Mouse (Mus musculus) embryo, embryonic 11 days (tissue): Measurements from ENCODE around the gene Cnot2.

Experiments
- DNase-seq: peaks from one replicate; pipeline ENCODE4 v3.0.0-alpha.2; 2015

Cnot2 gene

DNA sequence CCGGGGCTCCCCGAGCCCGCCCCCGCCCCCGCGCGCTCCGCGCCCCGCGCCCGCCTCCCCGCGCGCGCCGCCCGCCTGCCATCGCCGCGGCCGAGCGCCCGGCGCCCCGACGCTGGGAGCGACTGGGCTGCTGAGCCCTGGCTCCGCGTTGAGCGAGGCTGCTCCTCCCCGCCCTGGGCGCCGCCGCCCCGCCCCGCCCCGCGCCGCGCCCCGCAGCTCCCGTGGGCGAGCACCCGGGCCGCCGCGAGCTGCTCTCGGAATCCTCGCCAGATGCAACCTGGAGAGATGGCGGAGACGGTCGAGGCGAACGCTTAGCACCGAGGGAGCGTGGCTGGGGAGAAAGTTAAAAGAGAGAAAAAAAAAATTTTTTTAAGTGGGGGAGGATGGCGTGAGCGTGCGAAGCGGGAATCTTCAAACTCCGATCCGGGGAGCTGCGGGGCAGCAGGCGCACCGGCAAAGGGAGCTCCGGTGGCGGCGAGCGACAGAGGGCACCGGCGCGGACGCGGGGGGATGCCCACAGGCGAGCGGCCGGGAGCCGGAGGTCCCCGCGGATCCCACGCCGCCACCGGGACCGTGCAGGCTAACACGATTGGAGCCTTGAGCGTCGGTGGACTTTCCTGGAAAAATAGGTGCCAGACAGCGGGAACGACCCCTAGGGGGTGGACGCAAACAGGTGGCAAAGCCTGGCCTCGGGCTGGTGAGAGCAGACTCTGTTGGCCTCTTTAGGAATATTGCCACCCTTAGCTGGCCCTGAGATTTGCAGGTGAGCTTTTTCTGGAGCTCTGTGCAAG lies 107.4 kb downstream of the Cnot2 start, which contains the start of gene Kcnmb4:
Gene Kcnmb4, minus strand, starts transcription at position 120 of the 791 bp plus-strand sequence.
- DNase-seq, result peak; percentile 78

DNA sequence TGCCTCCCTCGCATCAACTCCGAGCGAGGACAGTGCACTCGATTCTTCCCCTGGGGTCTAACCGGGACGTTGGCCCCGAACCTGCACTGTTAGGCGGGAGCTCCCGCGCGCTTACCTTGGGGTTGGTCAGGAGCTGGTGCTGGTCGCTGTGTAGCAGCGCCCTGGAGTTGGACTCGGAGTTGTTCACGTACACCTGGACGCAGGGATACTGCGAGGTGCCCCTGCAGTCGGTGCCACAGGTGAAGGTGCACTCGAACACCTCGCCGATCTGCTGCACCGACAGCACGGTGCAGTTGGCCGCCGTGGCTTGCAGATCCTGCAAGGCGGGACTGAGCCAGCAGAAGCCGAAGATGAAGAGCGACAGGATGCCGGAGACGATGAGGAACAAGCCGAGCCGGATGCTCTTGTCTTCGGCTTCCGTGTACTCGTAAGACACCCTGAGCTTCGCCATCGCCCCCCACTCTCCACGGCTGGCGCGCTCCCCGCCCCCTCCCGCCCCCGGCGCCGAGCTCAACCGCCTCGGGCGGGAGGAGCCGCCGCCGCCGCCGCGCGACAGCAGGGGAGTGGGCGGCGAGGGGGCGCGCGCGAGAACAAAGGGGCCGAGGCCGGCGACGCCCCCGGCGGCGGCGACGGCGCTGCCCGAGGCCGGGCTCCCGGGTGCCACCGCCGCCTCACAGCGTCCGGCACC lies 108.1 kb downstream of the Cnot2 start:
- no peak for DNase-seq

DNA sequence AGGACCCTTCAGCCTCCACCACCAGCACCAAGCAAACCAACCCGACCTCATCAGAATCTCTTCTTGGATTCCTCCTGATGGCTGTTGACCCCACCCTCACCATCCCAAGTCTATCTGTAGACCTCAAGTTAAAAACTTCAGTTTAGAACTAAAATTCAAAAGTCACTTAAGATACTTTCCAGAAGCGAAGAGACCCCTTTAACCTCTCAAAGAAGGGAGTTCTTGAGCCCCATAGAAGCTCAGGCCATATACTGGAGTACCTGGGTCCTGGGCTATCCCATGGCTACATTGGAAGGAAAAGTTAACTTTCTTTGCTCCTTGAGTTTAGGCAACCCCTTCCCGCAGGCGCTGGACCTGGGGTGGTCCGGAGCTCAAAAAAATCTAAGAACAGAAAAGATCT lies 108.7 kb downstream of the Cnot2 start:
- no peak for DNase-seq

DNA sequence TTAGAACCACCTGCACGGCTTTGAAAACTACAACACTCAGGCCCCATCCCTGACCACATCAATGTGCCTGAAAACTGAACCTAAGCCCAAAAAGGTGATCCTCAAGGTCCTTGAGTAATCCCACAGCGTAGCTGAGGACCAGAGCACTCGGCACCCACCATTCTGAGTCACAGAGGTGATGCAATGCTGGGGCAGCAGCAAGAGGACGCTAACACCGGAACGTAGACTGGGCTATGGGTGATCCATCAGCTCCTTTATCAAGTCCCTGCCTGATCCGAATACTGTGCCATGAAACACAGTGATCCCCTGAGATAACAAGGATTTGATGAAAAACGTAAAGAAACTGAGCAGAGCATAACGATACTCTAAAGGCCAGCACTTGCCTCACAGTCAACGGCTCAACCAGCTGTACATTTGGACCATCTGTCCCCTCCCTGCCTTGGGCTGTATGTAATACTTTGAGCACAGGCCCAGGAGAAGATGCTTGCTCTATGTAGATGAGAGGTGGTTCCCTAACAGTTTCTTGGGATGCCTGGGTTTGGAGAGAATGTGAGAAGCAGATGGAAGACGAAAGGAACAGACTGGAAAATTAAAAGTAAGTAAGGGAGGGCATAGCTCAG lies 110.9 kb downstream of the Cnot2 start:
- DNase-seq, result no peak

DNA sequence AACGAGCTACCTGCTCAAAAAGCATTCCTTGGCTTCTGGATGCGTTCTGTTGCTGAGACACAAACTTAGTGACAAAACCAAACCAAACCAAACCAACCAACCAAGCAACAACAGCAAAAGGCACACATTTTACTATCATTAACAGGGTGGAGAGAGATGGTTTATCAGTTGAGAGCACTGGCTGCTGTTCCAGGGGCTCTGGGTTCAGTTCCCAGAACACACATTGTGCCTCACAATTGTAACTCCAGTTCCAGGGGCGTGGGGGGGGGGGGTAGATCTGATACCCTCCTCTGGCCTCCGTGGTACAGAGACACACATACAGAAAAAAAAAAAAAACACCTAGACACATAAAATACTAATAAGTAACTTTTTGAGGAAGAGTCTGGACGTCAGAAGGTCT lies 113.2 kb downstream of the Cnot2 start:
- DNase-seq, result no peak

DNA sequence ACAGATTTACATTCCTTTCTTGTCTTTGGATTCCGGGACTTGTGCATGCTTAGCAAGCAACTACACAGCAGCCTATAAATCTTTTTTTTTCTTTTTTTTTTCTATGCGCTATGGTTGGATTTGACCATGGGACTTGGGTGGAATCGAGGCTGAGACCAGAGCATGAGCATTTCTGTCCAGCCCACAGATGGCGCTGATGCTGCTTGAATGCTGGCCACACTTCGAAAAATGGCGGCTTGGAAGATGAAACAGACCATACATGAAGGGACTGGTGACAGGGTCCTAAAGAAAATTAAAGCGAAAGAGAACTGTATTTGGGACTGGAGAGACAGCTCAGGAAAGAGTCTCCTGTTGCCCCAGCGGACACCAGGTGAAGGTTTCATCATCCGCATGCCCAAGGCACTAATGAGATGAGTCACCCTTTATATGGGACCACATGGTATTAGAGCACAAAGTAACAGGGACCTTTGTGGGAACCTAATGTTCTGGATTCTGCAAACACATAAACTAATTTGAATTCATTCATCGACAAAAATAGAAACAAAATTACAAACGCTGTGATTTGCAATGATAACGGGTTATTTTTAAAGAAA lies 117.5 kb downstream of the Cnot2 start:
- DNase-seq, result no peak

DNA sequence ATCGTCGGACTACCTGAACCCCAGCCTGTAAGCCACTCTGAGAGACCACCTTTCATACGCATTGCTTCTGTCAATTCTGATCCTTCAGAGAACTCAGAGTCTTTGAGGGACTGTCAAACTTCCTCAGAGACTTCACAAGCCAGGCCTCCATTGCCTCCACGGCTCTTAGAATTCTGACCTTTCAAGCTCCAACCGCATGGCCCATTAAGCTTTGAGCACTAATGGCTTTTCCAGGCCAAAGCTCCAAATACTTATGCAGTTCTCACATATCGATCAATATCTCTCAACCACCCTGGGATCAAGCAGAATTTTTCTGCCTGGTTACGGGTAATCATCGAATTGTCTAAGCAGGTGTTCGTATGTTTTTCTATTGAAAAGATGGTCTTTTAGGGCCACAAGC lies 119.9 kb downstream of the Cnot2 start:
- DNase-seq, result peak; percentile 32

DNA sequence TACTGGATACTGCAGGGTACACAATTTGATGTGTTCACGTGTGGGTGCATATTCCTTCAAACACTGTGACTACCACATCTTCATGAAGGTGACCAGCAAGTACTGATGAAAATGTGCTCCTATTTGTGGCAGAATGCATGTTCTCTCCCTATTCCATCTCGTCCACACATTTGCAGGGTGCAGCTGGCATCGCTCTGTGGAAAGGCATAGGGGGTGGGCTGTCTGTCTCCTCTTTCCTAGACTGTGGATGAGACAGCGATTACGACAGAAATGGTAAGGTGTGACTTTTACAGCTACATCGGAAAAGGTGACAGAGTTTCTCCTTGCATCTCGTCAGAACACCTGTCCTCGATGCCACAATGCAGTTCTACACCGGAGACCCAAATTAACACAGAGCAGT lies 122.5 kb downstream of the Cnot2 start:
- no peak for DNase-seq

DNA sequence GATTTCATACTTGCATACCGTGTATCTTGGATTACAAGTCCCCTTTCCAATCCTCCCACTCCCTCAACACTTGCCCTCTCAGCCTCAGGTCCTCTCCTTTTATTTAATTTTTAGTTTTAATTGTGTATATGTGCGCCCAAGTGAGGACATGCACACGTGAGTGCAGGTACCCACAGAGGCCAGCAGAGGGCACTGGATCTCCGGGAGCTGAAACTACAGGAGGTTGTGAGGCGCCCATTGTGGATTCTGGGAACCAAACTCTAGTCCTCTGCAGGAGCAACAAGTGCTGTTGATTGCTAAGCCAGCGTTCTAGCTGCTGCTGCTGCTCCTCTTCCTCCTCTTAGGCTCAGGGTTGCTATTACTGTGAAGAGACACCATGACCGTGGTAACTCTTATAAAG lies 128.5 kb downstream of the Cnot2 start:
- DNase-seq, result no peak

DNA sequence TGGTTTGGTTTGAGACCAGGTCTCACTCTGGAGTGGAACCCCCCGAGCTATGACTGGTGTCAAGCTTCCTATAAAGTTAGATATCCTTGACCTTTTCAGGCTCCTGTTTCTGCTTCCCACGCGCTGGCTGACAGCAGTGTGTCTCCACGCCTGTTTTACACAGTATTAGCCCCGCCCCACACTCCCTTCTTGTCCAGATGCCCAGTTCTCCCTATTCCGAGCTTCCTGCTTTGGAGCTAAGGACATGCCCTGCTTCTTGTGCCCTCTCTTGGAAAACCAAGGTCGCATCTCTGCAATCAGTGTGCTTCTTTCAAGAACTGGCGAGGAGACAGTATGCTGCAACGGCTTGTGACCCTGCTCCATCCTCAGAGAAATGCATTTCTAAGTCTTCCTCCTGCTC lies 130.7 kb downstream of the Cnot2 start:
- DNase-seq, result no peak

DNA sequence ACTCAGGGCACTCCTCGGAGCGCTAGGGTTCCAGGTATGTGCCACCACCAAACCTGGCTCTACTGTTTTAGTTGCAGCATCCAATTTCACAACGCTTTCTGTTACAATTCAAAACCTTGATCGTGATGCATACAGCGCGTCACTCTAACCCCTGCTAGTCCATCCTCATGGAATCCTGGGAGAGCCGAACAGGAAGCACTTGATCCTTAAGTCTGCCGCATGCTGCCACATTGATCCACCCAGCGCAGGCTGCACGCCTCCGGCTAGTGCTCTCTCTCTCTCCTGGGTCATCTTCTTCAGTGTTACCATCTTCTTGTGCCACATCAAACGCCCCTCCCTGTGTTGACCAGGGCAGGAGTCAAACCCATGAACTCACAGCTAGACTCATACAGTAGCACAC lies 133.1 kb downstream of the Cnot2 start:
- DNase-seq, result no peak

DNA sequence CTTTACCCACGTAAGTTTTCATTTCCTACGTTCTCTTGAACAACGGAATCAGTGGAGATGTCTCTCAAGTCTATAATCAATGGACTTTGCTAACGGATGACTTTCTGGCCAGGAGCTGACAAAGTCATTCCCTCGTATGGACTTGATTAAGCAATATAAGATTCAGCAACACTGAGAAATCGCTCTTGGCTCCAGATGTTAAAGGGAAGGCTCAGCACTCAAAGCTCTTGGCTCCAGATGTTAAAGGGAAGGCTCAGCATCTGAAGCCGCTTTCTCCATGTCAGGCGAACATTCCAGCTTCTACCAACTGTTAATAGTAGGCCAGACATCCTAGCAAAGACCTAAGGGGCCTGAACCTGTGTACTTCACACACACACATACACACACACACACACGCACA lies 134.1 kb downstream of the Cnot2 start:
- no peak for DNase-seq

DNA sequence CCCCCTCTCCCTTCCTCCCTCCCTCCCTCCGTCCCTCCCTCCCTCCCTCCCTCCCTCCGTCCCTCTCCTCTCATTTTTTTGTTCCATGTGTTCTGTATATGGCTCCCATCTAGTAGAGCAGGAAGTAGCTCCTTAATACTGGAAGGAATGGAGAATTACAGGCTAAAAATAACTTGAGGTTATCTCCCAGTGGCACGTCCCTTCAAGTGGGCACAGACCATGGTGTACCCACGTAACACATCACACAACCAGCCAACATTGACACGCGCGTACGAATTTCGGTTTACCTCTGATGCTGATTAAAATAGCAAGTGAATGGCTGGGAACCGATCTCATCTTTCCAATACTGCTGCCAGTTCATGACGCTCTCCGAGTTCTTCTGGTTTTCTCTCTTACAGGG lies 135.3 kb downstream of the Cnot2 start:
- no peak for DNase-seq

DNA sequence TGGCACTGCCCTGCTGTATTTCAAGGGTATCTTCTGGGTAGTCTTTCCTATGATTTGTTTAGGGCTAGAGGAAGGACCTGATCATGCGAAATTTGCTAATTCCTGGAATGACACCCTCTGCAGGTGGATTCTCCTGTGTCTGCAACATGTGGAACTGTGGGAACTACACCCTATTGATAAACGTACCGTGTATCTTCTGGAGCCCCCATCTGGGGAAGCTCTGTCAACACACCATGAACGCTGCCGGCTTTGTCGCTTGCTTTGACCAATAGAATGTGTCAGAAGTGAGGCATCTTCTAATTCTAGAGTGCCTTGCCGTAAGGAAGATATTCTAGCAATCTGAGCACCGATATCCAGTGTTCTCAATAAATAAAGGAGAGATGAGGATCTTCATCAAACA lies 136.5 kb downstream of the Cnot2 start:
- no peak for DNase-seq

DNA sequence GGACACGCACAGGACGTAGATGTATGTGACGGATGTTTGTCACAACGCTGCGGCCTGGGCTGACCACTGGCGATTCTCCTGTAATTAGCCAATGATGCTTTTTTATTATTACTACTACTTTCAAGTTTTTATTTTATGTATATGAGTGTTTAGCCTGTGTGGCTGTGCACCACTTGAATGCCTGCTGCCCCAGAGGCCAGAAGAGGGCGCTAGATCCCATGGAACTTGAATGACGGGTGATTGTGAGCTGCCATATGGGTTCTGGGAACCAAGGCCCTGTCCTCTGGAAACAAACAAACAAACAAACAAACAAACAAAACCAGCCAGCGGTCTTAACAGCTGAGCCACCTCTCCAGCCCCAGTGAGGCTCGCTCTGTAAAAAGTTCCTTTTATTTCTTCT lies 136.9 kb downstream of the Cnot2 start:
- DNase-seq, result no peak

DNA sequence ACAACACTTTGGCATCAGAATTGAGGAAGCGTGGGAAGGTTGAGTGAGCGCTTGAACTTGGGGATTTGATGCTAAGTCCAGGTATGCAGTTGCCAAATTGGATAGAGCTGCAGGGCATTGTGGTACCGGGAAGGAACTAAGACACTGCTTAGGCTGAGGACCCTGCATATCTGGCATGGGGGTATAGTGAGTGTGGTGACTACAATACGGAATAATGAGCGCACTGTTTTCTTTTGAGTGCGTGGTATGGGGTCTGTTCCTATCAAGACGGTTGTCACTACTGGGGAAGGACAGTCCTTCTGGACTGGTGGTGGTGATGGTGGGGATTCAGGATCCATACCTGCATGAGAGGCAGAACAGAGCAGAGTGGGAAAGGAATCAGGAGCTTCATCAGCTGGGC lies 140.4 kb downstream of the Cnot2 start:
- no peak for DNase-seq

DNA sequence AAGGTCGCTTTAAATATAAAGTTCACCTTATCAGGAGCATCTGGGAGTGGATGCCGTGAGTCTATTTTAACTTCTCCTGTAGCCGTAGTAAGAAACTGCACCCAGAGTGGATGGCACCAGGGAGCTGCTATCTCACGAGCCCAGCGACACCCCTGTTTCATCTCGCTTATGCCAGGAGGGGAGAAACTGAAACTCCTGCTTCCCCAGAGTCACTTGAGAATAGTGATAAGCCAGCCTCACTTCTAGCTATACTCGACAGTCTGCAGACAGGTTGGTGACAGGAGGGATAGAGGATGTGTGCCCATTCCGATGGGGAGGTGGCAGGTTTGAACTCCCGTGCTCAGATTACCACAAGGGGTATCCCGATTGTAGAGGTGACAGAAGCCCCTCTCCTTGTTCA lies 141.2 kb downstream of the Cnot2 start:
- DNase-seq, result no peak

DNA sequence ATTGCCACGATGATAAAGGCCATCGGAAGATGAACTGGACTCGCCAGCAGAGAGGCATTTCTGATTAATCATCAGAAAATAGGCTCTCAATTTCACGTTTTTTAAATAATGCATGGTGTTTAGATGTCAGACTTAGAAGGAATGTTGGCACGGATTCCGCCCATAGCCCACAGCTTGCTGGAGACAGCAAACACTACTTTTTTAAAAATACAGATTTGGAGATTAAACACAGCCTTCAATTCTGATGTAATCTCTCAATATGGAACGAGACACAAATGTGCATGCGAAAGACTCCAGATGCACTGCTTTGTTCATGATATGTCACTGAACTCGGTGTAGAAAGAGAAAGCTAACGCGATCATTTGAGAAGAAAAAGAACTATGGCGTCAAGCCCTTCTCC lies 145.9 kb downstream of the Cnot2 start:
- no peak for DNase-seq
